Mouse (Mus musculus) embryonic facial prominence, embryonic 13.5 days (tissue): ENCODE data around the gene Fam185a. TPM values are rescaled to one million over a fixed set of nuclear protein-coding genes. Genes with fewer than 3 reads are reported as not detected.
A peak's percentile ranks its signal among the peaks of the same experiment; 100 is the strongest.

Experiments
- ATAC-seq: fragments of 200-750 bp; cut with Nextera tagmentation; 2 replicates; pipeline ENCODE4 v1.8.0; 2017; ENCODE audit warnings: low read depth; ENCODE audit not compliant: insufficient number of reproducible peaks, insufficient read depth, low FRiP score, low TSS enrichment
- H3K27ac ChIP-seq: fragments of 300-500 bp; sonication (generic); 2 replicates; pipeline ENCODE4 v1.5.1; 2015; ENCODE audit warnings: moderate library complexity, mild to moderate bottlenecking, inconsistent platforms
- H3K27me3 ChIP-seq: fragments of 300-500 bp; sonication (generic); 2 replicates; pipeline ENCODE4 v1.6.1; 2015; ENCODE audit warnings: mild to moderate bottlenecking, inconsistent platforms
- H3K36me3 ChIP-seq: fragments of 300-500 bp; sonication (generic); 2 replicates; pipeline ENCODE4 v1.6.1; 2015; ENCODE audit warnings: mild to moderate bottlenecking, inconsistent platforms
- H3K4me1 ChIP-seq: fragments of 300-500 bp; sonication (generic); 2 replicates; pipeline ENCODE4 v1.6.1; 2015; ENCODE audit warnings: inconsistent platforms
- H3K4me2 ChIP-seq: fragments of 300-500 bp; sonication (generic); 2 replicates; pipeline ENCODE4 v1.6.1; 2015; ENCODE audit warnings: moderate library complexity, mild to moderate bottlenecking, inconsistent platforms
- H3K4me3 ChIP-seq: fragments of 300-500 bp; sonication (generic); 2 replicates; pipeline ENCODE4 v1.5.1; 2015; ENCODE audit warnings: mild to moderate bottlenecking, inconsistent platforms
- H3K9ac ChIP-seq: fragments of 300-500 bp; sonication (generic); 2 replicates; pipeline ENCODE4 v1.6.1; 2015; ENCODE audit warnings: mild to moderate bottlenecking, inconsistent platforms
- H3K9me3 ChIP-seq: fragments of 300-500 bp; sonication (generic); 2 replicates; pipeline ENCODE4 v1.6.1; 2016; ENCODE audit warnings: inconsistent platforms
- WGBS: fragments of 180-500 bp; shearing (Covaris S2); methylation state at CpG from one replicate; pipeline ENCODE4 v1.1.7; 2015; ENCODE audit warnings: mixed read lengths; 5-methylcytosine and 5-hydroxymethylcytosine counted together
- polyA plus RNA-seq: library from polyadenylated mRNA; unstranded; fragments of >200 nt; fragmentation: Nextera tagmentation; extraction: Ambion mirVana; gene quantifications from 2 replicates; pipeline ENCODE4 v1.2.1, GENCODE M21; 2015

Gene Fam185a
- polyA plus RNA-seq, 1 experiment from 2014 or later = 5.3 TPM

- no peak overlapping the region for H3K27ac ChIP-seq
These were observed 33.0 kb upstream of the Fam185a start for GRCm38 (mm10) chr5:21391616-21392384.

GRCm38 (mm10) chr5:21394562-21394961 lies 30.2 kb upstream of the Fam185a start:
- Histone ChIP-seq H3K9me3 (no peaks in the 10 kb centered on the region), H3K27me3 (no peaks in the 10 kb centered on the region), H3K36me3 (no peaks in the 10 kb centered on the region), H3K27ac (no peak overlapping the region), H3K4me3 (no peak overlapping the region), H3K4me2 (no peak overlapping the region), H3K9ac (no peak overlapping the region), H3K4me1 (no peaks in the 10 kb centered on the region)
- WGBS = 83% methylated on average over 2 of the region's 2 CpGs
- no peak for ATAC-seq

More at GRCm38 (mm10) chr5:21391616-21392384, 33.0 kb upstream of the Fam185a start:
- H3K36me3 ChIP-seq = no peaks in the 10 kb centered on the region
- no peak for ATAC-seq
- no peak overlapping the region for H3K4me2 ChIP-seq
- no peaks in the 10 kb centered on the region for H3K9me3 ChIP-seq
- H3K27me3 ChIP-seq = no peaks in the 10 kb centered on the region
- no peak overlapping the region for H3K4me3 ChIP-seq
- WGBS = 56% methylated on average over 13 of the region's 13 CpGs
- H3K4me1 ChIP-seq = no peaks in the 10 kb centered on the region
- H3K9ac ChIP-seq = no peak overlapping the region

- 45% methylated on average over 7 of the region's 7 CpGs for WGBS
- Histone ChIP-seq H3K27me3 (no peaks in the 10 kb centered on the region), H3K4me1 (no peaks in the 10 kb centered on the region), H3K9me3 (no peaks in the 10 kb centered on the region), H3K4me2 (no peak overlapping the region), H3K9ac (no peak overlapping the region), H3K27ac (no peak overlapping the region), H3K36me3 (no peaks in the 10 kb centered on the region), H3K4me3 (no peak overlapping the region)
- ATAC-seq = no peak
These were observed 29.4 kb upstream of the Fam185a start for GRCm38 (mm10) chr5:21395205-21395840.

GRCm38 (mm10) chr5:21411261-21411666 lies 13.5 kb upstream of the Fam185a start:
- Histone ChIP-seq H3K36me3 (no peaks in the 10 kb centered on the region), H3K4me1 (no peaks in the 10 kb centered on the region), H3K9ac (no peak overlapping the region), H3K4me2 (no peak overlapping the region), H3K27ac (no peak overlapping the region), H3K27me3 (no peaks in the 10 kb centered on the region), H3K9me3 (no peaks in the 10 kb centered on the region), H3K4me3 (no peak overlapping the region)
- 89% methylated on average over 5 of the region's 5 CpGs for WGBS
- no peak for ATAC-seq

- no peaks in the 10 kb centered on the region for H3K4me1 ChIP-seq
- no peaks in the 10 kb centered on the region for H3K27me3 ChIP-seq
- H3K36me3 ChIP-seq = no peaks in the 10 kb centered on the region
- no peaks in the 10 kb centered on the region for H3K9me3 ChIP-seq
- H3K9ac ChIP-seq = no peak overlapping the region
- 58% methylated on average over 5 of the region's 5 CpGs for WGBS
- H3K27ac ChIP-seq = no peak overlapping the region
- H3K4me2 ChIP-seq = no peak overlapping the region
- no peak overlapping the region for H3K4me3 ChIP-seq
- ATAC-seq = no peak
These were observed 12.7 kb upstream of the Fam185a start for GRCm38 (mm10) chr5:21412056-21412455.

- Histone ChIP-seq H3K9ac (no peak overlapping the region), H3K4me3 (no peak overlapping the region), H3K4me2 (no peak overlapping the region), H3K27ac (no peak overlapping the region), H3K36me3 (no peaks in the 10 kb centered on the region), H3K27me3 (no peaks in the 10 kb centered on the region), H3K9me3 (no peaks in the 10 kb centered on the region), H3K4me1 (no peaks in the 10 kb centered on the region)
- WGBS = 92% methylated on average over 3 of the region's 3 CpGs
- ATAC-seq = no peak
These were observed 11.4 kb upstream of the Fam185a start for GRCm38 (mm10) chr5:21413322-21413721.

- Histone ChIP-seq H3K4me3 (no peak overlapping the region), H3K9me3 (no peaks in the 10 kb centered on the region), H3K4me2 (no peak overlapping the region), H3K4me1 (no peaks in the 10 kb centered on the region), H3K9ac (no peak overlapping the region), H3K27ac (no peak overlapping the region), H3K27me3 (no peaks in the 10 kb centered on the region), H3K36me3 (no peaks in the 10 kb centered on the region)
- no peak for ATAC-seq
- 66% methylated on average over 1 of the region's 1 CpGs for WGBS
These were observed 10.5 kb upstream of the Fam185a start for GRCm38 (mm10) chr5:21414116-21414820.

GRCm38 (mm10) chr5:21418613-21419012 lies 6.1 kb upstream of the Fam185a start:
- 60% methylated on average over 4 of the region's 4 CpGs for WGBS
- Histone ChIP-seq H3K4me1 (no peaks in the 10 kb centered on the region), H3K9me3 (no peaks in the 10 kb centered on the region), H3K4me3 (no peak overlapping the region), H3K27ac (no peak overlapping the region), H3K9ac (no peak overlapping the region), H3K4me2 (no peak overlapping the region), H3K27me3 (no peaks in the 10 kb centered on the region), H3K36me3 (no peaks in the 10 kb centered on the region)
- no peak for ATAC-seq

GRCm38 (mm10) chr5:21420609-21421008 lies 4.1 kb upstream of the Fam185a start:
- H3K36me3 ChIP-seq = no peaks in the 10 kb centered on the region
- no peaks in the 10 kb centered on the region for H3K9me3 ChIP-seq
- H3K4me2 ChIP-seq = no peak overlapping the region
- H3K4me3 ChIP-seq = no peak overlapping the region
- peaks cover 3% of the 10 kb centered on the region; the same call in 1 of the 2 replicates for H3K4me1 ChIP-seq
- H3K27me3 ChIP-seq = no peaks in the 10 kb centered on the region
- H3K27ac ChIP-seq = no peak overlapping the region
- H3K9ac ChIP-seq = no peak overlapping the region
- no peak for ATAC-seq
- WGBS = 28% methylated on average over 1 of the region's 1 CpGs

- peaks cover 17% of the 10 kb centered on the region for H3K4me1 ChIP-seq
- WGBS = 91% methylated on average over 6 of the region's 6 CpGs
- ATAC-seq = no peak
- H3K4me3 ChIP-seq = peak overlapping the region; percentile 81
- no peaks in the 10 kb centered on the region for H3K9me3 ChIP-seq
- H3K36me3 ChIP-seq = no peaks in the 10 kb centered on the region
- H3K27me3 ChIP-seq = no peaks in the 10 kb centered on the region
- peak overlapping the region; percentile 98; the same call in 1 of the 2 replicates for H3K4me2 ChIP-seq
- 0 out of 2 replicates have a peak overlapping the region, but pooled peaks have one; percentile 1 for H3K9ac ChIP-seq
- no peak overlapping the region for H3K27ac ChIP-seq
These were observed 1.9 kb downstream of the Fam185a start for GRCm38 (mm10) chr5:21426666-21427065.

GRCm38 (mm10) chr5:21434148-21434929 lies 9.6 kb downstream of the Fam185a start:
- WGBS = 51% methylated on average over 11 of the region's 11 CpGs
- no peak overlapping the region for H3K4me2 ChIP-seq

More at GRCm38 (mm10) chr5:21434148-21434929, 9.6 kb downstream of the Fam185a start:
- H3K36me3 ChIP-seq = no peaks in the 10 kb centered on the region
- H3K4me1 ChIP-seq = peaks cover 12% of the 10 kb centered on the region
- no peak overlapping the region for H3K4me3 ChIP-seq
- no peak overlapping the region for H3K27ac ChIP-seq
- ATAC-seq = no peak
- H3K9me3 ChIP-seq = no peaks in the 10 kb centered on the region
- no peak overlapping the region for H3K9ac ChIP-seq
- H3K27me3 ChIP-seq = no peaks in the 10 kb centered on the region
